Mouse (Mus musculus) thymus, postnatal 0 days (tissue): ENCODE measurements around the gene Chodl. TPM values are rescaled to one million over a fixed set of nuclear protein-coding genes. Genes with fewer than 3 reads are reported as not detected.

Experiments used
- DNase-seq: peaks from one replicate; pipeline ENCODE4 v3.0.0-alpha.2; 2015; ENCODE audit warnings: low spot score
- polyA plus RNA-seq: library from polyadenylated mRNA; unstranded; fragments of >200 nt; fragmentation: Nextera tagmentation; extraction: Ambion mirVana; gene quantifications from 2 replicates; pipeline ENCODE4 v1.2.1, GENCODE M21; 2015

The Chodl gene
- polyA plus RNA-seq, result 0.09 and 0.31 TPM in 2 replicates

DNA sequence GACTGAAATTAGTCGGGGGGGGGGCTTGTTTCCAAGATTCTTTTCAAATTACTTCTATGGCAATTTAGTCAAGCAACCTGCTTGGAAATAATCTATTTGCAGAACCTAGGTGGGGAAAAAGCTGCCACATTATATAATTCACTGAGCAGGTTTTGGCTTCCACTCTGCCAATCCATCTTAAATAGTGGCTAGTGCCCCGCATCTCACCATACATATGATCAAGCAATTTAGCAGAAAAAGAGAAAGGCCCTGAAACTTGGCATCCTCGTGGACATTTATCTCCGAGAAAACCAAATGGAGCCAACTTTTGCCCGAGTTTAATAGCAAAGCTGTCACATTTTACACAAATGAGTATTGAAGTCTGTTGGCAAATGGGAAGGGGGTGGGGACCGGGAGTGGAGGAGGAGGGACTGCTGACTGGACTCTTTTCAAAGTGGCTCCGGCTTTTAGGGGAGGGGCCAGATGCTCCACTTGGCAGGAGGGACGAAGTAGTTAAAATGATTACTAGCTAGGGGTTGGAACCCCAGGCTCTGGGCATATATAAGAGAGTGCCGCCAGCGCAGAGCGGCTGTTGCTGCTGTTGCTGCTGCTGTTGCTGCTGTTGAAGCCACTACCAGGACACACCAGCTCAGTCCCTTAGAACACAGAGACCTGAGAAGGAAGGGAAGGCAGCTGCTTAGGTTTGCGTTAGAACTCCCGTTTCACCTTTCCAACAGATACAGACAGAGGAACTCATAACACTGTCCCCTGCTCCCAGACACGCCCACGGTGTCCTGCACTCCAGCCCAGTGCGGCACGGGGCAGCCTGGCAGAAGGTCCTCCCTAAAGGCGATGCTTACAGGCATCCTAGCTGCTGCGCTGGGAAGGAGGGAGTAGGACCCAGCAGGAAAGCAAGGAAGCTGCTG, at the start of gene Chodl:
Chodl (plus strand) TSS at position 567 of the 905 bp plus-strand sequence.
- DNase-seq, result no peak

- DNase-seq, result no peak
Observed at GRCm38 (mm10) chr16:78922644-78923043, 8.1 kb upstream of the Chodl start.

DNA sequence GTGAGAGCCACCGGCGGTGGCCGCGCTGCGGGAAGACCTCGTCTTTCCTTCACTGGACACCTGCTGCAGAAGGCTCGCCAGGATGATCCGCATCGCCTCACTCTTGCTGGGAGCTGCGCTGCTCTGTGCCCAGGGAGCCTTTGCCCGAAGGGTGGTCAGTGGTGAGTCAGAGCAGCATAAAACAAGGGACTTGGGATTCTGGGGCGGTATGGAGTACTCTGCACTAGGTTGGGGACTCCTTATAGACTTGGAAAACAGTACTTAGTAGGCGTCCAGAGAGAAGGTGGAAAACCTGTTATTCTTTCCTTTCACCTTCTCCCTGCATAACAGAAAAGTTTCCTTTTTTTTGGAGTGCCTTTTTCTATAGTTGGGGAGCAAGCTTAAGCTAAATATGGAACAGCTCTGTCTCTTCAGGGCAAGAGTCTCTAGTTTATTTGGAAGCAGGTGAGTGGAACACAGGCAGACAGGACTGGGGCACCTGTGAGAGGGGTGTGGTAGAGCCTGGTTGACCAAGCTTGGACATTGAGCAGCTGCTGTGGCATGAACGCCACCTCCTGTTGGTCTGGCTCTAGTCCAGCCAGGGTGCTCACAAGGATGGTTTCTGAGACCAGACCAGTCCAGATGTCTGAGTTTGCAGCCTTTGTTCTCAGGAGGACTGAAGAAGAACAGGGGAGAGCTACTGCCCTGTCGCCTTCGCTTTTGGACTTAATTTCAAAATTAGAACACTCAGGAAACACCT, 708 bp downstream of the Chodl start:
- DNase-seq, result no peak

- DNase-seq, result no peak
Observed at GRCm38 (mm10) chr16:78934298-78934697, 3.5 kb downstream of the Chodl start.

DNA sequence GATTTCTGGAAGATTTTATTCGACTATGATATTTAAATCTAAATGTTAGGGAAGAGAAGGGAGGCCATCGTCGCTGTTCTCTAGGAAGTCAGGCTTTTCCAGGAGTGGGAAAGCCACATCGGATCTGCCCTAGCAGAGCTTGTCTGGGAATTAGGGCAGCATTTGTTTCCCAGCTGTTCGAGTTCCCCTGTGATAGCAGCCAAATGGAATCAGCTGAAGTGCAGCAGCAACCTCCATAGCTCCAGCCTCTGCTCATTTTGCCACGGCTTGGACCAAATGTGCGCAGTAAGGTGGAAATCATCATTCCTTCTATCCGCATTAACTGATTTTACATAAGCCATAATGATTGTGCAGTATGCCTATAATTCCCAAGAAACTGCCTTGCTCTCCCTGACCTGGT, 7.0 kb downstream of the Chodl start:
- DNase-seq, result no peak

- no peak for DNase-seq
Observed at GRCm38 (mm10) chr16:78950359-78950758, 19.6 kb downstream of the Chodl start.

GRCm38 (mm10) chr16:78957434-78957833, 26.7 kb downstream of the Chodl start:
- DNase-seq, result no peak

DNA sequence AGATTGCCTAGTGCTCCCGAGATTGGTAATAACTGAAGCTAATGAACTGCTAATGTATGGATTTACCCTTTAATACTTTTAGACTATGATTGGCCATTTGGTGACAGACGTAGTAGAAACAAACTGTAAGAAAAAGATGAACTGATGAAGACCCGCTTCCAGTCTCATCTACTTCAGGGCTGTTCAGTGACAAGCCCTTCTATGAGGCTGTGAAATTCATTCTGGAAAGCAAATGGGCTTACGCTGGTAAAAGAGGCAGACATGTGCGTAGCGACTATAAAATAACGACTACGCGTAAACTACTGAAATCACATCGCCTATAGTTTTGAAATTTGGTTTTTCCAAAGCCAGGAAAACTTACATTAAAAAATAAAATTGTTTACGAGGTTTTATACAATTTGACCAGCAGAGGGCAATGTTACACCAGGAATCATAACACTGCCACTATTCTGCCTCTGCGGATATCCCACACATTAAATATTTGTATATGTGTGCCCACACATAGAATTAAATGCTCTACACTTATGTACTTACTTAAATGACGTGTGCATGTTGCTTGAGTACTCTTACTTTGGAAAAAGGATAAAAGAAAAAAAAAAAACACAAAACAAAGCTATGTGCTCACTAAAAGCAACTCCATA, 38.5 kb downstream of the Chodl start:
- DNase-seq, result peak; percentile 6

DNA sequence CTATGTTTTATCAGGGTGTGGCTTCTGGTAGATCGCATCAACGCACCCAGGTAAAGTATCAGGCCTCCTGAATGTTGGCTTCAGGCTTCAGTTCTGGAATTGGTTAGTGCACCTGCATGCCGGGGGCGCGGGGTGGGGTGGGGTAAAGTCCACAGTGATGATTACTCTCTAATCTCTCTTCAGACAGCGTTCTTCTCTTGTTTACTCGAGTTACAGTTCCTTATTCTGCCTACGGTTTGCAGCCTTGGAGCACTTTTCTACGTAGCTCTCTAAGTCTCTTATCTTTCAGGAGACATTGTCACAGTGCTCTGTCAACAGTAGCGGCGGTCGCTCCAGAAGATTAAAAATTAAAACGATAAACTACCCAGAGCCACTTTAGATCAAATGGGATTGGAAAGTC, 43.4 kb downstream of the Chodl start:
- DNase-seq, result no peak

GRCm38 (mm10) chr16:78976384-78976783, 45.6 kb downstream of the Chodl start:
- no peak for DNase-seq

Other genes starting within 250 kb of the Chodl start
- 0.09 TPM in 2 replicates for gene Tmprss15, start 160.1 kb downstream of the Chodl start, polyA plus RNA-seq